Mouse (Mus musculus): Measurements from ENCODE around the gene Lnpk. TPM values are rescaled to one million over a fixed set of nuclear protein-coding genes. Genes with fewer than 3 reads are reported as not detected.

Gene Lnpk
- polyA plus RNA-seq, 1 experiment = 7.5 TPM

DNA sequence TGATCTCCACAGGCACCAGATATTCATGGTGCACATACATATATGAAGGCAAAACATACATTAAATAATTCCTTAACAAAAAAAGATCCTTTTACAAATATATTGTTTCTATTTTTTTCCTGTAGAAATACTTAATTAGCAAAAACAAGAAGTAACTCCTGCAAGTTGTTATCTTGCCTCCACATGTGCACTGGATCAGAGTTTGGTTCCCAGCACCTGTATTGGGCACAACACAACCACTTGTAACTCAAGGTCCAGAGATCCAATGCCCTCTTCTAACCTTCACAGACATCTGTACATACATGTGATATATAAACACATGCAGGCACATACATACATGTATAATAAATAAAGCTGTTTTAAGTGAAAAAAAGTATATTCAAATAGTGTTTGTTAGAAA lies 27.3 kb downstream of the Lnpk start:
- no peak for TF ChIP-seq GATA1 (IDR thresholded peaks at IDR 0.05; ENCODE audit: low read length)

DNA sequence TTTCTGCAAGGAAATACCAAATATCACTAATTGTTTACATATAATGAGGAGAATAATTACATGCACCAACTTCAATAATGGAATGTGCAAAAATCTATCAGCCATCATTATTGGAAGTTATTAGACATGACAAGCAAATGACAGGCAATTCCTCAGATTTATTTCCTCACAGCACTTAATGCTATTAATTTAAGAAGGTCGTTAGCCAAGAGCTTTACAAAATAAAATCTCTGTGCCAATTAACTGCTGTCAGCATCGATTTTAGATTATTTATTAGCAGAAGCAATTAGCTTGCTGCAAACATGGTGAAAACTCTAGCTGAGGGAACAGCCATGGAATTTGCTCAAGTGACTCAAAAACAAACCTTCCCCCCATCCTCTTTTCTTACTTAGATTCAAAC lies 30.9 kb downstream of the Lnpk start:
- TF ChIP-seq GATA1 (IDR thresholded peaks at IDR 0.05; ENCODE audit: low read length) = no peak

GRCm38 (mm10) chr2:74508302-74508701 lies 70.9 kb downstream of the Lnpk start:
- no peak for TF ChIP-seq GATA1 (IDR thresholded peaks at IDR 0.05; ENCODE audit: low read length)

- TF ChIP-seq GATA1 (IDR thresholded peaks at IDR 0.05; ENCODE audit: low read length) = no peak
Measured at GRCm38 (mm10) chr2:74506439-74506838, 72.8 kb downstream of the Lnpk start.

- no peak for TF ChIP-seq GATA1 (IDR thresholded peaks at IDR 0.05; ENCODE audit: low read length)
Measured at GRCm38 (mm10) chr2:74500307-74500706, 78.9 kb downstream of the Lnpk start.

GRCm38 (mm10) chr2:74497851-74498250 lies 81.4 kb downstream of the Lnpk start:
- TF ChIP-seq GATA1 (IDR thresholded peaks at IDR 0.05; ENCODE audit: low read length) = no peak

DNA sequence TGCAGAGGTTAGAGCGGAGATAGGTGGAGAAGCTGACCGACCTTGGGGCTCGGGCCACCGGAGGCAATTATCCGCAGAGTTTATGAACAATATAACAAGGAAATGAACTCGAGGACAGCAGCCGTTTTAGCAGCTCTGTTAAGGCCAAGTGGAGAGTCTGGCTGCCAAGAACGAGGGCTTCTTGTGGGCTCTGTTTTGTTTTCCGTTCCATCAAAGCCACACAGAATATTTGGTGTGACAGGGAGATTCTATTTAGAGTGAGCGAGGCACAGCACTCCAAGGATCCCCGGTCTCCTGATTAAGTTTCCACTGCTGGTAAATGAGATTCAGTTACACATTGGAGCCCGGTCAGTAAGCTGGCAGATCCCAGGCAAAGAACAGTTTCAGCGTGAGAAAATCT lies 87.8 kb downstream of the Lnpk start:
- TF ChIP-seq GATA1 (IDR thresholded peaks at IDR 0.05; ENCODE audit: low read length) = no peak

GRCm38 (mm10) chr2:74490186-74490585 lies 89.0 kb downstream of the Lnpk start:
- TF ChIP-seq GATA1 (IDR thresholded peaks at IDR 0.05; ENCODE audit: low read length) = no peak

DNA sequence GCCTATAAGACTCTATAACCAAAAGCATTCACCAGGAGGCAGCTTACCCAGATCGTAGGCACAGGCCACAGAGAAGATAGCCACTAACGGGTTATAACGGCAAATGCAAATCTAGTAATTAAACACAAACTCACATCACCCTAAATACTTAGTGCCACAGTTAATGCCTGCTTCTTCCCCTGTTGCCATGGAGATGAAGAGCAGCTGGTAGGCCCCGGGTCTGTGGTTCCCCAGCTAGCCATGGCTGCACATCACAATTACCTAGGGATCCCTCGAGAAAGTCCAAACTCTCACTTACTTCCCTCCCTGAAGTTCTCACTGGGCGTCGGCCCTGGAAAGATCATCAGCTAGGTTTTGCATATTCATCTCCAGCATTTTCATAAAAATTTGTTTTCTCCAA lies 90.8 kb downstream of the Lnpk start:
- no peak for TF ChIP-seq GATA1 (IDR thresholded peaks at IDR 0.05; ENCODE audit: low read length)

DNA sequence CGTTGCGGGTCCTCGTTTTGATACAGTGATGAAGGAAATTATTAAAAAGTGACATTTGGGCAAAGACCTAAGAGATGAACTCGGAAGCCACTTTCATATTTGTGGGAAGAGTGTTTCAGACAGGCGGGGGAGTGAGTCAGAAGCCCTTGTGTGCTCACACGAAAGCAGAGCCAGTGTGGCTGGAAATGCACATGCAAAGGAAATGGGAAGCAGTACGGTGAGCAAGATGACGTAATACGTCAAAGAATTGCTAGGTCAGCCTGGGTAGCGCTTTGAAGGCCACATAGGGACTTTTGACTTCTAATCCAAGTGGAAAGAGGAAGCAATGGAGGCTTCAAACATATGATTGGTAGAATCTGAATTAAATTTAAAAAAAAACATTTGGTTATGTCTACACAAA lies 96.6 kb downstream of the Lnpk start:
- no peak for TF ChIP-seq GATA1 (IDR thresholded peaks at IDR 0.05; ENCODE audit: low read length)

DNA sequence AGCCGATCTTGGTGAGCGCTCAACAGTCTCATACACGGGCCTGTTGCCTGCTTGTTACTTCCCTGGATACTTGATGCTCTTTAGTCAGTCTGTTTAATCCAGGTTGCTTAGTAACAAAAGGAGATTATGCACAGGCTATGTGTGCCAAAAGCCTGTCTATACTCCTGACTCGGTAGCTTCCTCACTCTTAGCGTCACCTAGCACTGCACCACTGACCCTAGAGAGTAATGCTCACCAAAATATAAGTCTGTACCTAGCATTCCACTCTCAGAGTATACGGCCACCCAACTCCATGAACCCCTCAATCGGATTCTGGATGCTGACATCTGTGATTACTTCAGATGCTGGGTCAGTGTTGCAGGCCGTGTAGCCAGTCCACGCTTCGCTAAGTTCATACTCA lies 97.1 kb downstream of the Lnpk start:
- TF ChIP-seq GATA1 (IDR thresholded peaks at IDR 0.05; ENCODE audit: low read length) = no peak

Other genes with a start within 250 kb of the Lnpk start
- not detected in 2 replicates for gene Evx2, start 80.1 kb upstream of the Lnpk start, polyA plus RNA-seq (2012)
- not detected in 2 replicates for gene Hoxd13, start 88.9 kb upstream of the Lnpk start, polyA plus RNA-seq (2012)
- gene Hoxd12, start 95.6 kb upstream of the Lnpk start, polyA plus RNA-seq (2012) = not detected in 2 replicates
- gene Hoxd11, start 100.1 kb upstream of the Lnpk start, polyA plus RNA-seq (2012) = not detected in 2 replicates
- not detected in 2 replicates for gene Hoxd10, start 112.5 kb upstream of the Lnpk start, polyA plus RNA-seq (2012)
- gene Hoxd9, start 118.3 kb upstream of the Lnpk start, polyA plus RNA-seq (2012) = not detected in 2 replicates
- not detected in 2 replicates for gene Hoxd8, start 125.2 kb upstream of the Lnpk start, polyA plus RNA-seq (2012)
- not detected in 2 replicates for gene Hoxd3, start 132.5 kb upstream of the Lnpk start, polyA plus RNA-seq (2012)
- not detected in 2 replicates for gene Hoxd4, start 132.5 kb upstream of the Lnpk start, polyA plus RNA-seq (2012)
- gene Gm28230, start 147.3 kb upstream of the Lnpk start, polyA plus RNA-seq (2012) = not detected in 2 replicates
- gene Hoxd1, start 183.5 kb upstream of the Lnpk start, polyA plus RNA-seq (2012) = not detected in 2 replicates
- gene Mtx2, start 246.4 kb upstream of the Lnpk start, polyA plus RNA-seq (2012) = 90.0 and 122 TPM in 2 replicates